Mouse (Mus musculus): ENCODE measurements around the gene A730049H05Rik. TPM values are rescaled to one million over a fixed set of nuclear protein-coding genes. Genes with fewer than 3 reads are reported as not detected.

A730049H05Rik gene
- polyA plus RNA-seq (2017; shearing (Covaris generic)) = under 1 TPM in 1 of 3 experiments, not detected in 2; 0.27 TPM

- no peak for ATAC-seq
Observed at GRCm38 (mm10) chr6:92816311-92816751, at the start of gene A730049H05Rik. Gene A730049H05Rik, plus strand, starts transcription at chr6:92816478.

GRCm38 (mm10) chr6:92776356-92776755 lies 39.9 kb upstream of the A730049H05Rik start:
- ATAC-seq = no peak

GRCm38 (mm10) chr6:92779140-92779934 lies 36.9 kb upstream of the A730049H05Rik start:
- no peak for ATAC-seq

GRCm38 (mm10) chr6:92779935-92780205 lies 36.4 kb upstream of the A730049H05Rik start:
- ATAC-seq = no peak

GRCm38 (mm10) chr6:92781446-92781845 lies 34.8 kb upstream of the A730049H05Rik start:
- no peak for ATAC-seq

- no peak for ATAC-seq
Observed at GRCm38 (mm10) chr6:92784782-92785181, 31.5 kb upstream of the A730049H05Rik start.

GRCm38 (mm10) chr6:92786701-92787375 lies 29.4 kb upstream of the A730049H05Rik start:
- ATAC-seq = no peak

GRCm38 (mm10) chr6:92787376-92787712 lies 28.9 kb upstream of the A730049H05Rik start:
- no peak for ATAC-seq

- ATAC-seq = no peak
Observed at GRCm38 (mm10) chr6:92793804-92794203, 22.5 kb upstream of the A730049H05Rik start.

GRCm38 (mm10) chr6:92801462-92801861 lies 14.8 kb upstream of the A730049H05Rik start:
- no peak for ATAC-seq

- ATAC-seq = no peak
Observed at GRCm38 (mm10) chr6:92802421-92802820, 13.9 kb upstream of the A730049H05Rik start.

GRCm38 (mm10) chr6:92803213-92803612 lies 13.1 kb upstream of the A730049H05Rik start:
- ATAC-seq = no peak

GRCm38 (mm10) chr6:92804254-92804971 lies 11.9 kb upstream of the A730049H05Rik start:
- no peak for ATAC-seq

- ATAC-seq = no peak
Observed at GRCm38 (mm10) chr6:92809818-92810217, 6.5 kb upstream of the A730049H05Rik start.

- no peak for ATAC-seq
Observed at GRCm38 (mm10) chr6:92810628-92811027, 5.7 kb upstream of the A730049H05Rik start.

- no peak for ATAC-seq
Observed at GRCm38 (mm10) chr6:92811566-92811965, 4.7 kb upstream of the A730049H05Rik start.

- ATAC-seq = no peak
Observed at GRCm38 (mm10) chr6:92812702-92813370, 3.4 kb upstream of the A730049H05Rik start.

- no peak for ATAC-seq
Observed at GRCm38 (mm10) chr6:92817661-92818060, 1.4 kb downstream of the A730049H05Rik start.

GRCm38 (mm10) chr6:92821606-92822005 lies 5.3 kb downstream of the A730049H05Rik start:
- no peak for ATAC-seq

- no peak for ATAC-seq
Observed at GRCm38 (mm10) chr6:92822006-92822405, 5.7 kb downstream of the A730049H05Rik start.

- ATAC-seq = no peak
Observed at GRCm38 (mm10) chr6:92823991-92824390, 7.7 kb downstream of the A730049H05Rik start.

GRCm38 (mm10) chr6:92826561-92826960 lies 10.3 kb downstream of the A730049H05Rik start:
- ATAC-seq = no peak

- ATAC-seq = no peak
Observed at GRCm38 (mm10) chr6:92827360-92827759, 11.1 kb downstream of the A730049H05Rik start.
